Mouse (Mus musculus): ENCODE results near the gene Zfp57. TPM values are rescaled to one million over a fixed set of nuclear protein-coding genes. Genes with fewer than 3 reads are reported as not detected.
"Not testable (repeated sequence)": the region's sequence is repeated elsewhere in the genome, so short reads cannot be mapped to it uniquely, and the experiment has no call there.

Gene Zfp57
- polyA plus RNA-seq, 1 experiment from 2014 or later = 70.1 TPM

GRCm38 (mm10) chr17:36990630-36991029 lies 10.3 kb upstream of the Zfp57 start:
- peaks cover 26% of the 10 kb centered on the region for H3K27me3 ChIP-seq (ENCODE audit: control insufficient read depth, insufficient read depth, low read length)
- not testable (repeated sequence) for H3K4me1 ChIP-seq (ENCODE audit: control insufficient read depth, insufficient read depth, low read length); ATAC-seq (replicated peaks; ENCODE audit: insufficient number of reproducible peaks, low FRiP score, low TSS enrichment); H3K27ac ChIP-seq (ENCODE audit: low read depth, low read length); H3K36me3 ChIP-seq (ENCODE audit: control insufficient read depth, insufficient read depth, low read length); H3K9ac ChIP-seq (ENCODE audit: low read depth, low read length); H3K9me3 ChIP-seq (replicated peaks; ENCODE audit: control insufficient read depth, low read length); H3K4me2 ChIP-seq; H3K4me3 ChIP-seq (ENCODE audit: low read depth, low read length)
- 73% methylated on average over 6 of the region's 6 CpGs for WGBS (ENCODE audit: insufficient replicate concordance)

- 56% methylated on average over 3 of the region's 3 CpGs for WGBS (ENCODE audit: insufficient replicate concordance)
- H3K9ac ChIP-seq (ENCODE audit: low read depth, low read length) = no peak overlapping the region
- no peak overlapping the region for H3K27ac ChIP-seq (ENCODE audit: low read depth, low read length)
- no peak for ATAC-seq (replicated peaks; ENCODE audit: insufficient number of reproducible peaks, low FRiP score, low TSS enrichment)
- no peak overlapping the region for H3K4me3 ChIP-seq (ENCODE audit: low read depth, low read length)
- H3K36me3 ChIP-seq (ENCODE audit: control insufficient read depth, insufficient read depth, low read length) = no peaks in the 10 kb centered on the region
- H3K4me1 ChIP-seq (ENCODE audit: control insufficient read depth, insufficient read depth, low read length) = no peaks in the 10 kb centered on the region; the same call in 1 of the 2 replicates
- H3K9me3 ChIP-seq (replicated peaks; ENCODE audit: control insufficient read depth, low read length) = no peaks in the 10 kb centered on the region
- peaks cover 22% of the 10 kb centered on the region for H3K27me3 ChIP-seq (ENCODE audit: control insufficient read depth, insufficient read depth, low read length)
- H3K4me2 ChIP-seq = no peak overlapping the region
Measured at GRCm38 (mm10) chr17:36992336-36993104, 8.4 kb upstream of the Zfp57 start.

GRCm38 (mm10) chr17:36993770-36994325 lies 7.1 kb upstream of the Zfp57 start:
- ATAC-seq (replicated peaks; ENCODE audit: insufficient number of reproducible peaks, low FRiP score, low TSS enrichment) = no peak
- H3K4me1 ChIP-seq (ENCODE audit: control insufficient read depth, insufficient read depth, low read length) = no peaks in the 10 kb centered on the region; the same call in 1 of the 2 replicates
- H3K4me3 ChIP-seq (ENCODE audit: low read depth, low read length) = no peak overlapping the region
- no peak overlapping the region for H3K4me2 ChIP-seq
- no peak overlapping the region for H3K9ac ChIP-seq (ENCODE audit: low read depth, low read length)
- H3K27me3 ChIP-seq (ENCODE audit: control insufficient read depth, insufficient read depth, low read length) = peaks cover 9% of the 10 kb centered on the region
- H3K36me3 ChIP-seq (ENCODE audit: control insufficient read depth, insufficient read depth, low read length) = no peaks in the 10 kb centered on the region
- 92% methylated on average over 4 of the region's 4 CpGs for WGBS (ENCODE audit: insufficient replicate concordance)
- no peaks in the 10 kb centered on the region for H3K9me3 ChIP-seq (replicated peaks; ENCODE audit: control insufficient read depth, low read length)
- no peak overlapping the region for H3K27ac ChIP-seq (ENCODE audit: low read depth, low read length)

GRCm38 (mm10) chr17:36994528-36994927 lies 6.4 kb upstream of the Zfp57 start:
- no peaks in the 10 kb centered on the region for H3K36me3 ChIP-seq (ENCODE audit: control insufficient read depth, insufficient read depth, low read length)
- no peaks in the 10 kb centered on the region for H3K4me1 ChIP-seq (ENCODE audit: control insufficient read depth, insufficient read depth, low read length)
- peaks cover 5% of the 10 kb centered on the region; the same call in 1 of the 2 replicates for H3K27me3 ChIP-seq (ENCODE audit: control insufficient read depth, insufficient read depth, low read length)
- no peak overlapping the region for H3K4me2 ChIP-seq
- H3K9ac ChIP-seq (ENCODE audit: low read depth, low read length) = no peak overlapping the region
- ATAC-seq (replicated peaks; ENCODE audit: insufficient number of reproducible peaks, low FRiP score, low TSS enrichment) = no peak
- no peaks in the 10 kb centered on the region for H3K9me3 ChIP-seq (replicated peaks; ENCODE audit: control insufficient read depth, low read length)
- WGBS (ENCODE audit: insufficient replicate concordance) = 78% methylated on average over 2 of the region's 2 CpGs
- no peak overlapping the region for H3K4me3 ChIP-seq (ENCODE audit: low read depth, low read length)
- H3K27ac ChIP-seq (ENCODE audit: low read depth, low read length) = no peak overlapping the region

GRCm38 (mm10) chr17:36995448-36995847 lies 5.5 kb upstream of the Zfp57 start:
- no peaks in the 10 kb centered on the region for H3K4me1 ChIP-seq (ENCODE audit: control insufficient read depth, insufficient read depth, low read length)
- no peak overlapping the region for H3K4me2 ChIP-seq
- 69% methylated on average over 3 of the region's 3 CpGs for WGBS (ENCODE audit: insufficient replicate concordance)

GRCm38 (mm10) chr17:36997033-36997735 lies 3.8 kb upstream of the Zfp57 start:
- Histone ChIP-seq H3K4me1 (ENCODE audit: control insufficient read depth, insufficient read depth, low read length) (no peaks in the 10 kb centered on the region), H3K4me3 (ENCODE audit: low read depth, low read length) (no peak overlapping the region), H3K27me3 (ENCODE audit: control insufficient read depth, insufficient read depth, low read length) (no peaks in the 10 kb centered on the region), H3K4me2 (no peak overlapping the region), H3K27ac (ENCODE audit: low read depth, low read length) (no peak overlapping the region), H3K9ac (ENCODE audit: low read depth, low read length) (no peak overlapping the region), H3K9me3 (replicated peaks; ENCODE audit: control insufficient read depth, low read length) (no peaks in the 10 kb centered on the region), H3K36me3 (ENCODE audit: control insufficient read depth, insufficient read depth, low read length) (no peaks in the 10 kb centered on the region)
- 25% methylated on average over 7 of the region's 7 CpGs for WGBS (ENCODE audit: insufficient replicate concordance)
- no peak; the same call in 1 of the 2 replicates for ATAC-seq (replicated peaks; ENCODE audit: insufficient number of reproducible peaks, low FRiP score, low TSS enrichment)

More at GRCm38 (mm10) chr17:36995448-36995847, 5.5 kb upstream of the Zfp57 start:
- no peak overlapping the region for H3K9ac ChIP-seq (ENCODE audit: low read depth, low read length)
- no peaks in the 10 kb centered on the region for H3K27me3 ChIP-seq (ENCODE audit: control insufficient read depth, insufficient read depth, low read length)
- H3K36me3 ChIP-seq (ENCODE audit: control insufficient read depth, insufficient read depth, low read length) = no peaks in the 10 kb centered on the region
- H3K27ac ChIP-seq (ENCODE audit: low read depth, low read length) = no peak overlapping the region
- H3K9me3 ChIP-seq (replicated peaks; ENCODE audit: control insufficient read depth, low read length) = no peaks in the 10 kb centered on the region
- no peak for ATAC-seq (replicated peaks; ENCODE audit: insufficient number of reproducible peaks, low FRiP score, low TSS enrichment)
- no peak overlapping the region for H3K4me3 ChIP-seq (ENCODE audit: low read depth, low read length)

GRCm38 (mm10) chr17:36998477-36998876 lies 2.5 kb upstream of the Zfp57 start:
- Histone ChIP-seq H3K36me3 (ENCODE audit: control insufficient read depth, insufficient read depth, low read length) (no peaks in the 10 kb centered on the region), H3K27me3 (ENCODE audit: control insufficient read depth, insufficient read depth, low read length) (no peaks in the 10 kb centered on the region), H3K4me2 (no peak overlapping the region), H3K4me3 (ENCODE audit: low read depth, low read length) (no peak overlapping the region), H3K9me3 (replicated peaks; ENCODE audit: control insufficient read depth, low read length) (no peaks in the 10 kb centered on the region), H3K9ac (ENCODE audit: low read depth, low read length) (no peak overlapping the region), H3K4me1 (ENCODE audit: control insufficient read depth, insufficient read depth, low read length) (no peaks in the 10 kb centered on the region), H3K27ac (ENCODE audit: low read depth, low read length) (no peak overlapping the region)
- WGBS (ENCODE audit: insufficient replicate concordance) = 65% methylated on average over 2 of the region's 2 CpGs
- no peak for ATAC-seq (replicated peaks; ENCODE audit: insufficient number of reproducible peaks, low FRiP score, low TSS enrichment)

GRCm38 (mm10) chr17:37002364-37003330 lies 1.7 kb downstream of the Zfp57 start:
- Histone ChIP-seq H3K27ac (ENCODE audit: low read depth, low read length) (peak overlapping the region; percentile 93), H3K9me3 (replicated peaks; ENCODE audit: control insufficient read depth, low read length) (no peaks in the 10 kb centered on the region), H3K4me3 (ENCODE audit: low read depth, low read length) (peak overlapping the region; percentile 73), H3K4me1 (ENCODE audit: control insufficient read depth, insufficient read depth, low read length) (no peaks in the 10 kb centered on the region), H3K36me3 (ENCODE audit: control insufficient read depth, insufficient read depth, low read length) (peaks cover 11% of the 10 kb centered on the region), H3K9ac (ENCODE audit: low read depth, low read length) (peak overlapping the region; percentile 91), H3K4me2 (peak overlapping the region; percentile 75), H3K27me3 (ENCODE audit: control insufficient read depth, insufficient read depth, low read length) (no peaks in the 10 kb centered on the region)
- WGBS (ENCODE audit: insufficient replicate concordance) = under 1% methylated on average over 49 of the region's 49 CpGs
- ATAC-seq (replicated peaks; ENCODE audit: insufficient number of reproducible peaks, low FRiP score, low TSS enrichment) = peak; percentile 83

Data from heart, embryonic 11.5 days (tissue).